Mouse (Mus musculus): ENCODE results near the gene Cnot4.

GRCm38 (mm10) chr6:34988081-34988761 lies 145.3 kb downstream of the Cnot4 start, which contains the start of gene Slc23a4:
- TF ChIP-seq CTCF (IDR thresholded peaks at IDR 0.05) (no peak), POLR2A (IDR thresholded peaks at IDR 0.05; ENCODE audit: insufficient read depth, low read depth, low read length) (no peak), EP300 (IDR thresholded peaks at IDR 0.05; ENCODE audit: insufficient read depth, low read depth, low read length) (no peak)
